In genomic region chr8:116412703-116413102, GRCm38 (mm10) we compare ENCODE assay signal across 10 mouse cellular contexts.
DNase-seq lines count a peak whose midpoint lies in the region; ATAC-seq lines count a peak whose summit lies in the region.
"Had no signal": no experiment of that assay in that cellular context is flagged by ENCODE, and none has a peak within 500 bp of the region (broad histone marks: within the 10 kb centered on the region; RNA-seq: fewer than 3 reads in every experiment).

No protein-coding gene starts in this region.

- H3K4me3 ChIP-seq in forebrain, embryonic 15.5 days, result no peak overlapping the region
- H3K4me3 ChIP-seq in midbrain, embryonic 10.5 days, result peak overlapping the region; percentile 27; the same call in 1 of the 2 replicates
- no peak overlapping the region for H3K4me3 ChIP-seq in heart, embryonic 11.5 days (ENCODE audit: low read depth, low read length)

- no peaks in the 10 kb centered on the region for H3K36me3 ChIP-seq in forebrain, embryonic 15.5 days
- no peaks in the 10 kb centered on the region for H3K36me3 ChIP-seq in midbrain, embryonic 10.5 days
- H3K36me3 ChIP-seq in heart, embryonic 11.5 days (ENCODE audit: control insufficient read depth, insufficient read depth, low read length), result no peaks in the 10 kb centered on the region

- intact Hi-C loops in left cerebral cortex, postnatal 36 days (cut with DNase I), result no loop called here

- H3K27ac ChIP-seq in forebrain, embryonic 15.5 days (replicated peaks), result no peak overlapping the region
- peak overlapping the region; percentile 29; the same call in 1 of the 2 replicates for H3K27ac ChIP-seq in midbrain, embryonic 10.5 days (replicated peaks)
- H3K27ac ChIP-seq in heart, embryonic 11.5 days (ENCODE audit: low read depth, low read length), result no peak overlapping the region

- no peak overlapping the region; the same call in 1 of the 2 replicates for H3K4me2 ChIP-seq in forebrain, embryonic 15.5 days (replicated peaks)
- H3K4me2 ChIP-seq in heart, embryonic 11.5 days, result no peak overlapping the region

- H3K9ac ChIP-seq in forebrain, embryonic 15.5 days (replicated peaks), result 0 out of 2 replicates have a peak overlapping the region, but pooled peaks have one; percentile 1
- no peak overlapping the region for H3K9ac ChIP-seq in heart, embryonic 11.5 days (ENCODE audit: low read depth, low read length)

- WGBS in forebrain, embryonic 15.5 days, result 17% methylated on average over 12 of the region's 12 CpGs
- 19% methylated on average over 12 of the region's 12 CpGs for WGBS in midbrain, embryonic 10.5 days
- 47% methylated on average over 12 of the region's 12 CpGs for WGBS in heart, embryonic 11.5 days (ENCODE audit: insufficient replicate concordance)

- no peaks in the 10 kb centered on the region for H3K27me3 ChIP-seq in forebrain, embryonic 15.5 days
- peaks cover 41% of the 10 kb centered on the region for H3K27me3 ChIP-seq in midbrain, embryonic 10.5 days (ENCODE audit: low read depth, poor library complexity, severe bottlenecking)
- no peaks in the 10 kb centered on the region for H3K27me3 ChIP-seq in heart, embryonic 11.5 days (ENCODE audit: control insufficient read depth, insufficient read depth, low read length)

- H3K4me1 ChIP-seq in forebrain, embryonic 15.5 days, result peaks cover 8% of the 10 kb centered on the region; the same call in 1 of the 2 replicates
- H3K4me1 ChIP-seq in midbrain, embryonic 10.5 days, result peaks cover 25% of the 10 kb centered on the region
- H3K4me1 ChIP-seq in heart, embryonic 11.5 days (ENCODE audit: control insufficient read depth, insufficient read depth, low read length), result 0 out of 2 replicates have a peak, but pooled peaks cover 4% of the 10 kb centered on the region

- DNase-seq in lung, postnatal 10 days, result peak; percentile 8
- DNase-seq in lung, postnatal 36 days, result no peak
- peak; percentile 49 for DNase-seq in midbrain, embryonic 10.5 days (ENCODE audit: low spot score)
- peak; percentile 68 for DNase-seq in retina, embryonic 14.5 days (ENCODE audit: low spot score)
- no peak for DNase-seq in adrenal gland, postnatal 4 days (ENCODE audit: low spot score in 2 of 2)
- DNase-seq in left cerebral cortex, postnatal 36 days (ENCODE audit: low spot score in 2 of 2), result no peak
- DNase-seq: left cerebral cortex, postnatal 4 days; lung, postnatal 14 days had no signal

- no peak for ATAC-seq in forebrain, embryonic 15.5 days (replicated peaks)
- ATAC-seq in heart, embryonic 11.5 days (replicated peaks; ENCODE audit: insufficient number of reproducible peaks, low FRiP score, low TSS enrichment), result no peak

- no peaks in the 10 kb centered on the region for H3K9me3 ChIP-seq in forebrain, embryonic 15.5 days
- no peaks in the 10 kb centered on the region for H3K9me3 ChIP-seq in midbrain, embryonic 10.5 days (replicated peaks)
- no peaks in the 10 kb centered on the region for H3K9me3 ChIP-seq in heart, embryonic 11.5 days (replicated peaks; ENCODE audit: control insufficient read depth, low read length)

Comparison
In these comparisons a context has a peak if more than half of its experiments do, and no peak if none do; other contexts are left out.
1. DNase-seq: peak in lung, postnatal 10 days (single experiment), midbrain, embryonic 10.5 days (single experiment) and retina, embryonic 14.5 days (single experiment); none in lung, postnatal 36 days (single experiment), adrenal gland, postnatal 4 days (0 of 2) and left cerebral cortex, postnatal 36 days (0 of 2).